Mouse (Mus musculus) spleen, adult 2 months (tissue): ENCODE results near the gene Gbf1. TPM values are rescaled to one million over a fixed set of nuclear protein-coding genes. Genes with fewer than 3 reads are reported as not detected.
"Not testable (repeated sequence)": the region's sequence is repeated elsewhere in the genome, so short reads cannot be mapped to it uniquely, and the experiment has no call there.

Experiments used
- DNase-seq, 2 experiments: peaks; one replicate each; pipeline versions ENCODE4 v3.0.0 to v3.0.0-alpha.2; 2012 to 2021; ENCODE audit warnings: low spot score in 2 of 2, low read depth in 1 of 2
- H3K27ac ChIP-seq: fragments of 200-500 bp; 2 replicates; pipeline ENCODE4 v1.5.1; 2012; ENCODE audit warnings: low read length, inconsistent platforms; ENCODE audit not compliant: insufficient read depth
- H3K27me3 ChIP-seq: fragments of 200-500 bp; 2 replicates; pipeline ENCODE4 v1.6.1; 2012; ENCODE audit warnings: mild to moderate bottlenecking, moderate library complexity, low read length, inconsistent platforms; ENCODE audit not compliant: control insufficient read depth, insufficient read depth
- H3K36me3 ChIP-seq: fragments of 200-500 bp; 2 replicates; pipeline ENCODE4 v1.6.1; 2012; ENCODE audit warnings: mild to moderate bottlenecking, low read length, inconsistent platforms; ENCODE audit not compliant: control insufficient read depth, insufficient read depth
- H3K4me1 ChIP-seq: fragments of 200-500 bp; 2 replicates; pipeline ENCODE4 v1.6.1; 2011; ENCODE audit warnings: inconsistent platforms; ENCODE audit not compliant: control insufficient read depth, insufficient read depth, insufficient read length
- H3K4me3 ChIP-seq: fragments of 200-500 bp; 2 replicates; pipeline ENCODE4 v1.5.1; 2011; ENCODE audit warnings: mild to moderate bottlenecking, inconsistent platforms; ENCODE audit not compliant: insufficient read depth, insufficient read length; ENCODE audit errors: extremely low read depth
- CTCF ChIP-seq: fragments of 200-500 bp; IDR thresholded peaks from 2 replicates; pipeline ENCODE4 v1.5.1; 2011; ENCODE audit warnings: mild to moderate bottlenecking, inconsistent platforms; ENCODE audit not compliant: insufficient read depth, insufficient read length, insufficient replicate concordance; ENCODE audit errors: extremely low read depth
- POLR2A ChIP-seq: fragments of 200-500 bp; IDR thresholded peaks from 2 replicates; pipeline ENCODE4 v1.6.1; 2011; ENCODE audit warnings: low read depth, low read length, inconsistent platforms
- WGBS: fragments of 180-500 bp; shearing (Covaris S2); methylation state at CpG from one replicate; pipeline ENCODE4 v1.1.7; 2018; 5-methylcytosine and 5-hydroxymethylcytosine counted together
- polyA plus RNA-seq: library from polyadenylated mRNA; depleted of rRNA; stranded (reverse); fragments of >200 nt; gene quantifications from 2 replicates; pipeline ENCODE4 v1.2.3, GENCODE M21; 2012

The Gbf1 gene
- polyA plus RNA-seq, 1 experiment = 67.7 TPM

DNA sequence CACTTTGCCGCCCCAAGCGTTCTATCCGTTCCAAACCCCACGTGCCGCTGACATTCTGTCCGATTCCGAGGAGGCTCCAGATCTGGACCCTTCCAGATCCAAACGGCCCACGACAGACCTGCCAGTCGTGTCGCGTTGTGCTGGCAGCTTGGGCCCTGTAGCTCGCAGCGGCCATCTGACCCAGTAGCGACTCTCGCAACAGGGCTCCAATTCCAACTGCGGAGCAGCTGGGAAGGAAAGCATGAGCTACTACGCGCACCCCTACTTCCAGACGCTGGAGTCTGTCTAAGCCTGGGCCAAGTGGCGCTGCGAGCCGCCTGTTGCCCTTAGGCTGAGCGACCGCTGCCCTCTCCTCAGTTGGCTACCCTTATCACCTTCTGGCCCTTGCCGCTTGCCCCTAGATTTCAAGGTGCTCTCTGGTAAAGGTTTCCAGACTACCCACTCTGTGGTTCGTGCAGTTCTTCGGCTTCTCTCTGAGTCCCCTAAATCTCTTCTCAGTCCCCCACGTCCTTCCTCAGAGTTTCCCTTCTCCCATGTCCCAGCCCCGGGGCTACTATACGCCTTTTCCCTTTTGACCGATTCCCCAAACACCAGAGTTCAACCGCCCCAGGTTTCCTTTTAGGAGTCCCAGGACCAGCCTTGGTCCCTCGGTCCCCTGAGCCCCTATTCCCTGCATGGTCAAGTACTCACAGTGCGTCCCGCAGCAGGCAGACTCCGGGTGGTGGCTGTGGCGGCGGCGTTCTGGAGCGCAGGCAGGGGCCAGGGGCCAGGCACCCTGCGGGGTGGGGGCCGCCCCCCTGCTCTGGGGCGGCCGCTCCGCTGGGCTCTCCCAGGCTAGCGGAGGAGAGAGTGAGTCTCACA lies 4.6 kb upstream of the Gbf1 start, which contains the start of gene Pitx3:
Pitx3 (minus strand) TSS at position 816 of the 861 bp plus-strand sequence.
- TF ChIP-seq POLR2A (no peak), CTCF (no peak)
- H3K27me3 ChIP-seq = peaks cover 21% of the 10 kb centered on the region
- H3K36me3 ChIP-seq = no peaks in the 10 kb centered on the region
- 6% methylated on average over 46 of the region's 47 CpGs for WGBS
- H3K4me1 ChIP-seq = peaks cover 7% of the 10 kb centered on the region
- no peak within 1 kb of the TSS for H3K27ac ChIP-seq
- DNase-seq = no peak
- H3K4me3 ChIP-seq = peak within 1 kb of the TSS; percentile 48; the same call in 1 of the 2 replicates

DNA sequence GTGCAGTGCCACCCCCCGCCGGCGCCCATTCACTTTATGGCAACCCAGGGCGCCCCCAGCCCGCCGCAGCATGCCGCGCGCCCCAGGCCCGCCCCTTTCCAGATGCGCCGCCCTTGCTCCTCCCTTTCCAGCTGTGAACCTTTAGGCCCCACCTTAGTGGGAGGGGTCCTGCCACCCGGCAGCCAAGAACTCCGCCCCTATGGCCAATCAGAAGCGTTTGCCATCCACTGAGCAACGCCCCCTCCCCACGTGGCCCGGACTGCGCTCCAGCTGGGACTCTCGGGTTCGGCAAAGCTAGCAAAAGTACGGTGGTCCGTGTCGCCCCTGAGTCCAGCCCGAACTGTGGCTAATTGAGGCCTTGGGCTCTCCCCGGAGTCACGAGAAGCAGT lies 3.9 kb upstream of the Gbf1 start:
- H3K4me1 ChIP-seq = peaks cover 11% of the 10 kb centered on the region
- DNase-seq = peak in 1 of 2 experiments; percentile 49
- H3K36me3 ChIP-seq = no peaks in the 10 kb centered on the region
- H3K4me3 ChIP-seq = peak overlapping the region; percentile 48; the same call in 1 of the 2 replicates
- H3K27me3 ChIP-seq = peaks cover 21% of the 10 kb centered on the region
- no peak overlapping the region for H3K27ac ChIP-seq
- no peak for TF ChIP-seq CTCF
- TF ChIP-seq POLR2A = no peak
- 3% methylated on average over 27 of the region's 27 CpGs for WGBS

DNA sequence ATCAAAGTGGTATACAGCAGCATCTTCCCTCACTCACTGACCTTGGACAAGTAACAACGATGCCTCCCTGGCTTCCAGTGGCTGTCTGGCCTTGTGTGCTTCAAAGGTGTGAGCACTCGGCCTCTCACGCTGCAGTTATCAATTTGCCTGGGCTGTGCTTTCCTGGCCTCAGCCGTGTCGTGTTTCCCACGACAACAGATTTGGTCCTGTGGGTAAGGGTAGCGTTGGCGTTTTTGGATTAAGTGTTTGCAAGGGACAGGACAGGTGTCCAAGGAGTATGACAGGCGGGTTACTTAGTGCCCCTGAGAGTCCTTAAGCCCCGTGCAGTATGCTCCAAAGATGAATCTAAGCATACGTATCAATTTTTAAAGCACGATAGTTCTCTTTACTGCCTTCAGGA lies 3.2 kb upstream of the Gbf1 start:
- Histone ChIP-seq H3K36me3 (no peaks in the 10 kb centered on the region), H3K27ac (no peak overlapping the region), H3K4me3 (no peak overlapping the region), H3K4me1 (peaks cover 13% of the 10 kb centered on the region), H3K27me3 (peaks cover 21% of the 10 kb centered on the region)
- DNase-seq = no peak
- TF ChIP-seq CTCF (no peak), POLR2A (no peak)
- 39% methylated on average over 12 of the region's 12 CpGs for WGBS

DNA sequence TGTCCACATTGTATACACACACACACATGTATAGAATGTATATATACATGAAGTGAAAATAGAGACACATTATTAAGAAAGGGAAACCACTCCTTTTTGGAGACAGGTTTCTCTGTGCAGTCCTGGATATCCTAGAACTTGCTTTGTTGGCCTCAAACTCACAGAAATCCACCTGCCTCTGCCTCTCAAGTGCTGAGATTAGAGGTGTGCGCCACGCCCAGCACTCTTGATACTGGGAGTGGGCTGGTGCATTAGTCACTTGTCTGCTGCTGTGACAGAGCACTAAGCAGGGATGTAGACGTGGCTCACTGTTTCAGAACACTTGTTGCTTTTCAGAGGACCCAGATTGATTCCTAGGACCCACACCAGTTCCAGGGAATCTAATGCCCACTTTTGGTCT lies 13.6 kb downstream of the Gbf1 start:
- DNase-seq = no peak
- Histone ChIP-seq H3K4me1 (no peaks in the 10 kb centered on the region), H3K4me3 (no peak overlapping the region), H3K36me3 (peaks cover 6% of the 10 kb centered on the region; the same call in 1 of the 2 replicates), H3K27me3 (no peaks in the 10 kb centered on the region), H3K27ac (no peak overlapping the region)
- TF ChIP-seq CTCF = no peak
- TF ChIP-seq POLR2A = no peak
- 92% methylated on average over 3 of the region's 3 CpGs for WGBS

DNA sequence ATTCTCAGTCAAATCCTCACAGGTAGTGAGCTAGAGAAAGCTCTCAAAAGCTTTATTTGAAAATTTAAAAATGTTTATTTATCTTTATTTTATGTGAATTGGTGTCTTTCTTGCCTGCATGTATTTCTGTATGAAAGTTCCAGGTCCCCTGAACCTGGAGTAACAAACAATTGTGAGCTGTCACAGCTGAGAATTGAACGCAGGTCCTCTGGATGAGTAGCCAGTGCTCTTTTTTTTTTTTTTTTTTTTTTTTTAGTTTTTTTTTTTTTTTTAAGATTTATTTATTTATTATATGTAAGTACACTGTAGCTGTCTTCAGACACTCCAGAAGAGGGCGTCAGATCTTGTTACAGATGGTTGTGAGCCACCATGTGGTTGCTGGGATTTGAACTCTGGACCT lies 14.9 kb downstream of the Gbf1 start:
- not testable (repeated sequence) for H3K27ac ChIP-seq, H3K36me3 ChIP-seq, DNase-seq, H3K4me3 ChIP-seq, H3K27me3 ChIP-seq, H3K4me1 ChIP-seq
- WGBS = 96% methylated on average over 1 of the region's 2 CpGs

DNA sequence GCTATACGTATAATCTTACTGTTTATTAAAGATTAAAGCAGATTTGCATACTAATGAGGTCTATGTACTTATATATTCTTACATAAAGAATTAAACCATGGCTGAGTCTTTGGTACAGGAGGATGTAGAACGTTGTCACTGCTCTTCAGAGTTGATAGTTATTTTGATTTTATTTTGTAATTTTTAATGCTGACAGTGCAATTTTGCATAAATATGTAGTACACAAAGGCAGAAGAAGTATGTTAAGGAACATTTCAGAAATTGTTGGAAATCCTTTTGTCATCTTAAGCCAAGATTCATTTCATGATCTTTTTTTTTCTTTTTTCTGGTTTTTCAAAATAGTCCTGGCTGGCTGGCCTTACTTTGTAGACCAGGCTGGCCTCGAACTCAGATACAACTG lies 17.1 kb downstream of the Gbf1 start:
- Histone ChIP-seq H3K27ac (no peak overlapping the region), H3K4me1 (no peaks in the 10 kb centered on the region), H3K4me3 (no peak overlapping the region), H3K27me3 (no peaks in the 10 kb centered on the region), H3K36me3 (peaks cover 7% of the 10 kb centered on the region)
- DNase-seq = no peak
- TF ChIP-seq POLR2A = no peak
- no peak for TF ChIP-seq CTCF
- 87% methylated on average over 3 of the region's 3 CpGs for WGBS

DNA sequence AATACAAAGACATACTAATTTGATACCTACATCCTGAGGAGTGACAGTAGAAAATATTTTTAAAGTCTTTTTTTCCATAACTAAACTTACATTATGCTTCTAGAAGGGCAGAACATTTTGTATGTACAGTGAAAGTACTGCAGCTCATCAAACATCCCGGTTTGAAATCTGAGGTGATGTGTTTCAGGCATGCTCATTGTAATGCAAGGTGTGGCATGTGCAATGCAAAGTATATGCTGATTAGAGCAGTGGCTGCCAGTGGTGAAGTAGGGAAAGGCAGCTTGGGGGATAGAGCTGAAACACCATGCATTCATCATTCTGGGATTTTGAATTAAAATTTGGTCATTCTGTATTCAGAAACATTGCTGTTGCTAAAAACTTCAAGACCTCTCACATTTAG lies 17.6 kb downstream of the Gbf1 start:
- H3K4me1 ChIP-seq = no peaks in the 10 kb centered on the region
- no peak overlapping the region for H3K4me3 ChIP-seq
- H3K27ac ChIP-seq = no peak overlapping the region
- no peaks in the 10 kb centered on the region for H3K27me3 ChIP-seq
- peaks cover 5% of the 10 kb centered on the region for H3K36me3 ChIP-seq
- no peak for DNase-seq
- 79% methylated on average over 1 of the region's 1 CpGs for WGBS
- no peak for TF ChIP-seq CTCF
- no peak for TF ChIP-seq POLR2A
